Mouse (Mus musculus) activated CD4-positive, CD25-positive, alpha-beta regulatory T cell, adult 4 months (primary cell): ENCODE measurements around the gene D930007J09Rik. TPM values are rescaled to one million over a fixed set of nuclear protein-coding genes. Genes with fewer than 3 reads are reported as not detected.
A peak's percentile ranks its signal among the peaks of the same experiment; 100 is the strongest.

Experiments
- ATAC-seq: one replicate; pipeline ENCODE4 v1.8.0; 2017
- polyA plus RNA-seq, 2 experiments: library from polyadenylated mRNA; unstranded; fragments of 100-300 nt; shearing (Covaris generic); gene quantifications; one replicate each; pipeline ENCODE4 v1.2.1; 2017

The D930007J09Rik gene
- polyA plus RNA-seq, result not detected

DNA sequence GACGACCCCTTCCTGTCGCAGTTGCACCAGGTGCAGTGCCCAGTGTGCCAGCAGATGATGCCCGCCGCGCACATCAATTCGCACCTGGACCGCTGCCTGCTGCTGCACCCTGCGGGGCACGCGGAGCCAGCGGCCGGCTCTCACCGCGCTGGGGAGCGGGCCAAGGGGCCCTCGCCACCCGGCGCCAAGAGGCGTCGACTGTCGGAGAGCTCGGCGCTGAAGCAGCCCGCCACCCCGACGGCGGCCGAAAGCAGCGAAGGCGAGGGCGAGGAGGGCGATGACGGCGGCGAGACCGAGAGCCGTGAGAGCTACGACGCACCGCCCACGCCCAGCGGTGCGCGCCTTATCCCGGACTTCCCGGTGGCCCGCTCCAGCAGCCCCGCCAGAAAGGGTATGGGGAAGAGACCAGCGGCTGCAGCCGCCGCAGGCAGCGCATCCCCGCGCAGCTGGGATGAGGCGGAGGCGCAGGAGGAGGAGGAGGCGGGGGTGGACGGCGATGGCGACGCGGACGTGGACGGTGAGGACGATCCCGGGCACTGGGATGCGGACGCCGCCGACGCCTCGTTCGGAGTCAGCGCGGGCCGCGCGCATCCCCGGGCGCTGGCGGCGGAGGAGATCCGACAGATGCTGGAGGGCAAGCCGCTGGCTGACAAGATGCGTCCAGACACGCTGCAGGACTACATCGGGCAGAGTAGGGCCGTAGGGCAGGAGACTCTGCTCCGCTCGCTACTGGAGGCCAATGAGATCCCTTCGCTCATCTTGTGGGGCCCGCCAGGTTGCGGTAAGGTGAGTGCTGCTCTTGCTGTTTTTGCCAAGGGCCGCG, at the start of gene D930007J09Rik:
Gene D930007J09Rik (minus strand): TSS at position 591 of the 823 bp plus-strand sequence.
- peak; percentile 0 for ATAC-seq

DNA sequence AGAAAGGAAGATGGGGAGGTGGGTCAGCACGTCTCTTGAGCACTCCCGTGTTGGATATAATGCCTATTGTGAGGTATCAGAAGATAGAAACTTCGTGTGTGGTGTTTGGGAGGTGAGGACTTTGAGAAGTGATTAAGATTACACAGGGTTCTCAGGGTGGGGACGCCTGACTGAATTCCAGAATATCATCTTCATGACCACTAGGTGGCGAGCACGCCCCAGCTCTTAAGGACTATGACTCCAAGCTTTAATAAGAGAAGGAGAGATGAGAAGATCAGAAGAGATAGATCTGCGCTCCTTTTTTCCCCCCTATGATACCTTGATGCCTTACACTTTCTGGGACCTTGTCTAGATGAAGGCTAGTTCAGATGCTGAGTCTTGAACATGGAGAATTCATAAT, 49.3 kb upstream of the D930007J09Rik start:
- ATAC-seq, result peak; percentile 65

DNA sequence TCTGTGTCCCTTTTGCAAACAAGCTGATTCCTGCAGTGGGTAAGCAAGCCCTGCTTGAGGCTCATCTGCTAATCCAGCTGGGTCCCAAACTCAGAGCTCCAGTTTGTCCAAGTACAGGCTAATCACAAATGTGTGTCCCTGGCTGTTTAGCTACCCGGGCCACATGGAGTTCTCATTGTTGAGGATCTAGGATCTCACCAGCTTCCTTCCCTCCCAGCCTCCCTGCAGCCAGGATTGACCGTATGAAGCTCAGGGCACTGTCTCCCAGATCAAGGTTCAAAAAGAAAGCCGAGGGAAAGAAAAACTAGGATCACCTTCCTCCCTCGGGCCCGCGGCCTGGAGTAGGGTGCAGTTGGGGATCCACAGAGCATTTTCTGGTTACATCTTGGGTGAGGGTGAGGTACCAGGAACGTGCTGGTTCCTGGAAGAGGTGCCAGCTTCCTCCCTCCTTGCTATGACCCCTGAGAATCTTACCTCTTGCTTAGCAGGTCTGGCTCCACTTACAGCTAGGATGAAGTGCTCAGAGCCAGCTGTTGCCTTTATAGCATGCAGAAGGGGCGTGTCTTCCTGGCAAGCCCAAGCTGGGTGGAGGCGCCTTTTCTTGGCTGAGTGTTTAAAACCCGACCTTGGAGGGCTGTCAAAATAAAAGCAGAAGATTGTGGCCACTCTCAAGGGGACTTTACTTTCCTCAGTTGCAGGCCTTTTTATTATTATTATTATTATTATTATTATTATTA, 48.2 kb upstream of the D930007J09Rik start, which contains the start of gene Serpinb1a:
Gene Serpinb1a (minus strand): TSS at position 518 of the 737 bp plus-strand sequence.
- no peak for ATAC-seq

DNA sequence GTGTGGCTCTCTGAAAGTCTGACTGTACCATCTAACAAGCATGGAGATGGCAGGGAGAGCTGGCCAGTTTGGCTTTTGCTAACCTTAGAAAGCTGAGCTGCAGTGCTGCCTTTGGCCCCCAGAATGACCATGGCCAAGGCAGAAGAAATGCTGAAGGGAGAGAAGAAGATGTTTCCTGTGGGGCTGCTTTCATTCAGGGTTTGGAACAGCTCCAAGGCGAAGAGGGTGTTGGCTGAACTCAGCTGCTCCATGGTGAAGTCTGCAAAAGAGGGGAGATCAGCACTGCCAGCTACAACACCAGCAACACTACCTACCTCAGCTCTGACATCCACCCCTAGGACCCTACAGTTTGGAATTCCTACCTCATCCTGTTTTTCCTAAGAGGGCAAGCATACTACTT, 47.5 kb upstream of the D930007J09Rik start:
- no peak for ATAC-seq

DNA sequence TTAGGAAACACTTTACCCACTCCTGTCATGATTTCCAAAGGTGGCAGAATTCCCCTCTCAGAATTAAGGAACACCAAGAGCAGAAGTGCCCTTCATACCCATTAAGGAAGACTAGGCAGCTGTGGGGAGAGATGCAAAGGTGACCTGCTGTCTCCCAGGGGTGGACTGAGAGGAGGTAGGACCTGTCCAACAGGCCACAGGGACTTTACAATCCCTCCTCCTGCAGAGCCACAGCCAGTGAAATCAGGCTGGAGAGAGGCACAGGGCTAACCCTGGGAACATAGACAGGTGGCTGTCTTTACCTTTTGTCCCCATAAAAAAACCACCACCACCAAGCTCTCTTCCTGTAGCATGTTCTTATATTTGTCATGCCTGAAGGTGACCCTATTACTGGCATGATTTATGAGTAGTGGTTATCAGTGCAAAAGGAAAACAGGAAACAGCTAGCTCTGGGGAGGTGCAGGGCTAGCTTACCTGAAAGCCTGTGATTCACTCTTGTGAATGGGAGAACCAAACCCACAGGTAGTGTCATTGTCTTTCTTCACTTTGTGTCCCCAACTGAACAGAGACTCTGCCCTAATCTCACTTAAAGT, 47.0 kb upstream of the D930007J09Rik start:
- ATAC-seq, result peak; percentile 37

DNA sequence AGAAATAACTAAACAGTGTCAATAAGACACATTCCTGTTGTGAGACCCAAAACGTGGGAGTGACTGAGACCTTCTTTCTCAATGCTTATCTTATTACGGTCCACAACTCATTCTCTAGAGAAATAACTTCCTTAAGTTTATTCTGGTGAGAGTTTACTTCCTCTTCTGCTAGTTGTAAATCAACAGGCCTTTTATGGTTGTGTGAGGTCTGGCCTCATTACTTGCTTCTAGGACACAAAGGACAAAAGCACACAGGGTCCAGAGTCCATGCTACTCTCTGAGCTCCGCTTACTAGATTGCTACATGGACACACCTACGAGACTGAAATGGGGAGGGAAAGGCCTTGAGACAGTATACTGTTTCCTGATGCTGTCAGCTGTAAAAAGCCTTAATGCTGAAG, 46.4 kb upstream of the D930007J09Rik start:
- ATAC-seq, result no peak

- no peak for ATAC-seq
Observed at GRCm38 (mm10) chr13:32846221-32846620, 43.6 kb upstream of the D930007J09Rik start.

GRCm38 (mm10) chr13:32841349-32841748, 38.7 kb upstream of the D930007J09Rik start:
- ATAC-seq, result no peak

- ATAC-seq, result no peak
Observed at GRCm38 (mm10) chr13:32839314-32839713, 36.7 kb upstream of the D930007J09Rik start.

DNA sequence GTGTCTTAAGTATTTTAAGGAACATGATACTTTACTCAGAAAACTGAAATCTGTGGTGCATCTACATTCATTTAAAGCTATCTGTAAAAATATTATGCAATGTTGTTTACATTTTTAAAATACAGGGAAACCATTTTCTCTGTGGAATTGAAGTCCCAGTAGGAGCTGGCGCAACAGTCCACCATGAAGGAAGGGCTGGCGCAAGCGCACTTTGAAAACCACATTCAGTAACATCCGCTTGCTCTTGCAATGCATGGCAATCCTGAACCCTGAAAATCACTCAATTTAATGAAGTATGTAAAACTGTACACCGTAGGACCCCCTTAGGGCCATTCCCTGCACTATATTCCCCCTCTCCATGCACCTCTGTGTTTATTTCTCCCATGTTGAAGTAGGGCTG, 31.9 kb upstream of the D930007J09Rik start:
- ATAC-seq, result no peak

- ATAC-seq, result peak; percentile 63
Observed at GRCm38 (mm10) chr13:32833237-32833636, 30.6 kb upstream of the D930007J09Rik start.

GRCm38 (mm10) chr13:32832776-32833175, 30.1 kb upstream of the D930007J09Rik start:
- ATAC-seq, result no peak

DNA sequence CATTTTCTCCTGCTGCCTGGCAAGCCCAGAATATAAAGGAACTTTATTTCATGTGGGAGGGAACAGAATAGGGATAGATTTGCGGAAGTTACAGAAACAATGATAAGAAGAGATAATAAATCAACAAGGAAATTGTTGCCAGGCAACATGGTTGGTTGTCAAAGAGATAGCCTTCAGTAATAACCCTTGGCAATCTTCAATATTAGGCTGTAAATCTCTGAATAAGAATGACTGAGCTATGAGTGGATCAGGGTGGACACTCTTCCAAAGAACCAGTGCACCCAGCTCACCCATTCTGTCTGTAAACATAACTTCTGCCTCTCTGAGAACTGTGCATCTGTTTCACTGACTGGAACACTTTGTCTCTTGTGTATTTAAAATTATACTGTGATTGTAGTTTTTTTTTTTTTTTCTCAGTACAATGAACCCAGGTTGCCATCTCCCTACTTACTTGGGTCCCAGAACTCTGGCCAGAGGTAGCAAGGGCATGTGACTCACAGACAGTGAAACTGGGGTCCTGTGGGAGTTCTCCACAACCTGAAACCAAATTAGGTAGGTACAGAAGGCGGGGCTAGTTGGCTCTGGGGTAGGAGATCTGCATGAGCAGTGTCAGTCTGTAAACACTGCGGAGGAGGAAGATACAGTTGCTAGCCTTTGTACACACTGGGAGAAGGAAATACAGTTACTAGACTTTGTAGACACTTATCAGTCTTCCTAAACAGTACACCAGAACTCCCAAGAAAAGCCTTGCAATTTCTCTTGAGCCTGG, 29.0 kb upstream of the D930007J09Rik start:
- ATAC-seq, result no peak

DNA sequence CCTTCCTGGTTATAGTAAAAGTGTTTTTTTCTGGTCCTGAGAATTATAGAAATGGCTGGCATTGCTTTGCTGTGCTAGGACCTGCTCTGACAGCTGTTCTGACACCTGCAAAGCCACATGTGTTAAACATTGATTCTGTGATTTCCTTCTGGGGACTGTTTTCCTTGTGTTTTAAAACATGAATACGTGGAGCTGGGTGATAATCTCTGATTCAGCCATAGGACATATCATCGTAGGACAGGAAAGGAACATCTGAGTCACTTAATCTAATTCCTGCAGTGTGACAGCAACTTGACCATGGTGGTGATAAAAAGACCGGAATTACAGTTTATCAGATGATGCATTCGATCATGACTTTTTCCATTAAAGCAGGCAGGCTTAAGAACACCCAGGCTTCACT, 26.2 kb upstream of the D930007J09Rik start:
- no peak for ATAC-seq

DNA sequence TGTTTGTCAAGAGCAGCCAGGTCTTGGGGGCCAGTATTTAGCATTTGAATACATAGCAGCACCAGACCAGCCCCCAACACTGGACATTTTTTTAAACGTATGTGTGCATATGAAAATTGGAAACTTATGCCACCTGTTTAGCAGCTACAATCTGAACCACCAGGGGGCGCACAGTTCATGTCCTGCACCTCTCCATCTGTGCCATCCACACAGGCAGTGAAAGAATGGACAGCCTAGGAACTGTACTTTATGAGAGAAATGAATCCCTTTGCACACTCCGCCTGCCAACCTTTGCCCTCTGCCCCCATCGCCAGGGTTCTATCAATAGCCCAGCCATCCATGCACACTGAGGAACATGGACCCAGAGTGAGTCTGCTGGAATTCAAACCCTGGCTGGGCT, 25.3 kb upstream of the D930007J09Rik start:
- ATAC-seq, result peak; percentile 61

DNA sequence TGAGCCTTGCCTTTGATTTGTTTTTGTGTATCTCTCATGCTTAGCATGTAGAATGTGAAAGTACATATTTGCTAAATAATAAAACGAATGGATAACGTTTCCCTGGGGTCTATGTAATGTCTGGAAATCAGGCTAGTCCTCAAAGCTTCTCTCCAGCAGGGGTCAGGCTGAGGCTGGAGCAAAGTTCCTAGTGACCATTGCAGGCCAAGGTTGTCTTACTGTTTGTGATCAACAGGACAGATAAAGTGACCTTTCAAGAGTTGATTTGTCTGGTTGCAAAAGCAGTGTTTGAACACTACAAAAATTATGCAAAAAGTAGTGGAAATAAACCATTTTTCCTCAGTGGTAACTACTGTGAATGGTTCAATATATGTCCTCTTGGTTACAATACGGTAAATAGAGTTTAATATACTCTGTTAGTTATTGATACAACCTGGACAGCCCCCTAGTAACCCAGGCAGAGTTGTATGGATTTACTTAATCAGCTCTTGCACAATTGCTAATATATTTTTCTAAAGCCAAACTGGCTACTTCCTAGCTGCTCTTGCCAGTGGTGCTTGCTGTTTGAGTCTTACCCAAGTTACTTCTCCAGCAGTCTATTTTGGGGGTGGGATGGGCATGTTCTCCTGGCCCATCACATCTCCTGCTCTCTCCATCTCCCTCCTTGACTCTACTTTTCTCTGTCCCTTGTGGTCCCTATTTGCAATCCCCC, 24.6 kb upstream of the D930007J09Rik start:
- no peak for ATAC-seq

- ATAC-seq, result no peak
Observed at GRCm38 (mm10) chr13:32825546-32825945, 22.9 kb upstream of the D930007J09Rik start.

DNA sequence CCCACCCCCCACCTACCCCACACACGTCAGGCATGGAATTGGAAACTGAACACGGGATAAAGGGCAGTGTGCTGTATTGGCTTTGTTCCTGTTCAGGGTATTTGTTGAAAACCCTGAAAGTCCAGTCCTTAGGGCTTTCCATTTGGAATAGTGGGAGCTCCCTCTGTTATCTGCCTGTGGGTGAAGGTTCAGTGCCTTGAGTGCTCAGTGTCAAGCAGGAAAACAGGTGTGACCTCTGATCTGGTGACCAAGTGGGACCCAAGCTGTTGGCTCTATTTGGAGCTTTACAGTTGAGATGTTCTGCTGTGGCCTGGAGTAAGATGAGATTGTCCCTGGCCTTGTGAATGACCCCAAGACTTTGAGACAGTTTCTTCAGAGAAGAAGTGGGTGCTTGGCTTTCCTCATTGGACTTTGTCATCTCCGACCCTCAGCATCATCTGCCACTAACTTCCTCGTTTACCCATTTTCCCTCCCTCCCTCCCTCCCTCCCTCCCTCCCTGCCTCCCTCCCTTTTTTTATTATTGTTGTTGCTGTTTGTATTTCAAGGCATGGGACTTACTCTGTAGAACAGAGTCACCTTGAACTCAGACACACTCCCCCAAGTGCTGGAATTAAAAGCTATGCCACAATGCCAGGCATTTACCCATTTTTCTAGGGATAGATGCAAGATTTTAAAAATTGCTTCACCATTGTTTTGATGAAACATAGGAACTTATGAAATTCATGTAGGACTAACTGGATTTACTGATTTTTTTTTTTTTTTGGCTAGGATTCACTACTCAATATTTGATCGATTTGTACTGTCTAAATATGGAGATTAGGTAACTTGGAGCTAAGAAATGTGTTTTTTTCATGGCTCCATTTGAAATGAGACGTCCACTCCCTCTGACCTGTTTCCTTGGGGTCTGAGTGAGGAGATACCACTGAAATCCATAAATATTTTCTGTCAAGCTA, 22.0 kb upstream of the D930007J09Rik start:
- ATAC-seq, result no peak

DNA sequence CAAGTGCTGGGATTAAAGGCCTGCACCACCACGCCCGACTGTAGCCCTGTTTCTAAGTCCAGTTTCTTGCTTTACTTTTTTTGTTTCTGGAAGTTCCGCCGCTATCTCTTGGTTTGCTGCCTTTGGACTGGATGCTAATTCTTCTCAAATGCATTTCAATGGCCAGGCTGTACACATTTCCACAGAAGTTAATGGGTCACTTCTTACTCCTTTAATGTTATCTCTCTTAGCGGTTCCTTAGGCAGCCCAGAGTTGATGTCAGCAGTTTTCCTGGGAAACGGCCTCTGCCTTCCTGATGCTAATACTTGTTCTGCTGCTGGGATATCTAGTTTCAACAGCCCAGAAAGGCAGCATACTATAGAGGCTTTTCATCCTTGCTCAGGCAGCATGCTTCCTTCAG, 20.5 kb upstream of the D930007J09Rik start:
- no peak for ATAC-seq

DNA sequence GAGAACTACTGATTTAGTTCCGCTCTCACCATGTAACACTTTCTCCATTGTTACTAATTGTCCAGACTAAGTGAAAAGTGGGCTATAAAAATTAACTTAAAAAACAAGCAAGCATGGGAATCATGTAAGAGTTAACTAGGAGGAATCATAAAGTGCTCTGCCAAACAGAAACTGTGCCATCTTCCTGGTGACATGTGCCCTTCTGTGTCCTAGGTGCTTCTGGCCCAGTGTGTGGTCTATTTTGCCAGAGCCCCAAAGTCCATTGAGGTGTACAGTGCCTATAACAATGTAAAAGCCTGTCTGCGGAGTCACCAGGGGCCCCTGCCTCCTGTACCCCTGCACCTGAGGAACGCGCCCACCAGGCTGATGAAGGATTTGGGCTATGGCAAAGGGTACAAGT, 19.0 kb upstream of the D930007J09Rik start:
- no peak for ATAC-seq

GRCm38 (mm10) chr13:32819926-32820325, 17.3 kb upstream of the D930007J09Rik start:
- no peak for ATAC-seq
